Mouse (Mus musculus): ENCODE data around the gene Fig4. TPM values are rescaled to one million over a fixed set of nuclear protein-coding genes. Genes with fewer than 3 reads are reported as not detected.

Gene Fig4
- total RNA-seq, 2 experiments from 2014 or later, result 43.6 to 45.9 TPM

Other genes starting within 250 kb of the Fig4 start
- not detected for gene Gpr6, start 231.0 kb downstream of the Fig4 start, total RNA-seq (2021)
- under 1 TPM in 1 of 2 experiments, not detected in 1; 0.07 TPM for gene Ak9, start 720 bp upstream of the Fig4 start, total RNA-seq (2021)
- 10 to 100 TPM; 10.5 to 12.9 TPM for gene Zbtb24, start 147.1 kb upstream of the Fig4 start, total RNA-seq (2021)
- gene Mical1, start 173.1 kb upstream of the Fig4 start, total RNA-seq (2021), result 10 to 100 TPM; 52.4 to 59.4 TPM
- gene Smpd2, start 187.1 kb upstream of the Fig4 start, total RNA-seq (2021), result 10 to 100 TPM; 45.4 to 48.7 TPM
- 1 to 10 TPM; 3.8 to 3.9 TPM for gene Ppil6, start 187.2 kb upstream of the Fig4 start, total RNA-seq (2021)
- 100 to 1,000 TPM; 216 to 218 TPM for gene Cd164, start 216.2 kb upstream of the Fig4 start, total RNA-seq (2021)

Data from heart, postnatal 4 days (tissue).